Mouse (Mus musculus) cerebellum, postnatal 36 days (tissue): ENCODE data around the gene Pcsk6.

Experiments
- DNase-seq, 2 experiments: peaks; one replicate each; pipeline ENCODE4 v3.0.0; 2021 to 2022; ENCODE audit warnings: mixed read lengths in 2 of 2

Gene Pcsk6

GRCm38 (mm10) chr7:66058703-66059102, 197.2 kb downstream of the Pcsk6 start, which contains the start of gene Snrpa1:
TSS of gene Snrpa1 (plus strand) at chr7:66059003.
- DNase-seq: no peak

GRCm38 (mm10) chr7:66060066-66060956, 198.8 kb downstream of the Pcsk6 start:
- peak; percentile 89 to 91 for DNase-seq

GRCm38 (mm10) chr7:66061057-66061456, 199.5 kb downstream of the Pcsk6 start:
- DNase-seq: no peak

GRCm38 (mm10) chr7:66076411-66076810, 214.9 kb downstream of the Pcsk6 start:
- DNase-seq: peak; percentile 24 to 27

GRCm38 (mm10) chr7:66079364-66080230, 218.1 kb downstream of the Pcsk6 start, which contains the start of gene Selenos:
TSS of gene Selenos (plus strand) at chr7:66079649.
- DNase-seq: peak; percentile 93 to 94

GRCm38 (mm10) chr7:66080231-66080613, 218.7 kb downstream of the Pcsk6 start:
- no peak for DNase-seq

- no peak for DNase-seq
These were observed 222.2 kb downstream of the Pcsk6 start for GRCm38 (mm10) chr7:66083757-66084156.

GRCm38 (mm10) chr7:66084546-66084945, 223.0 kb downstream of the Pcsk6 start:
- DNase-seq: no peak

GRCm38 (mm10) chr7:66087652-66088051, 226.1 kb downstream of the Pcsk6 start:
- no peak for DNase-seq

GRCm38 (mm10) chr7:66088077-66088476, 226.5 kb downstream of the Pcsk6 start:
- no peak for DNase-seq

GRCm38 (mm10) chr7:66090676-66091190, 229.2 kb downstream of the Pcsk6 start:
- DNase-seq: no peak

- DNase-seq: no peak
These were observed 230.0 kb downstream of the Pcsk6 start for GRCm38 (mm10) chr7:66091553-66091952.

- peak; percentile 20 to 22 for DNase-seq
These were observed 231.1 kb downstream of the Pcsk6 start for GRCm38 (mm10) chr7:66092656-66093055.

GRCm38 (mm10) chr7:66094141-66094540, 232.6 kb downstream of the Pcsk6 start:
- DNase-seq: peak; percentile 39 to 51

GRCm38 (mm10) chr7:66098803-66099202, 237.3 kb downstream of the Pcsk6 start:
- DNase-seq: no peak
